Mouse (Mus musculus): Measurements from ENCODE around the gene Arhgap22. TPM values are rescaled to one million over a fixed set of nuclear protein-coding genes. Genes with fewer than 3 reads are reported as not detected.

The Arhgap22 gene
- polyA plus RNA-seq, 1 experiment from 2014 or later, result 4.1 TPM

GRCm38 (mm10) chr14:33248741-33249140, 34.9 kb downstream of the Arhgap22 start:
- Histone ChIP-seq H3K4me3 (replicated peaks) (no peak overlapping the region), H3K36me3 (no peaks in the 10 kb centered on the region), H3K27ac (no peak overlapping the region), H3K4me1 (peaks cover 15% of the 10 kb centered on the region), H3K9me3 (replicated peaks) (no peaks in the 10 kb centered on the region), H3K9ac (no peak overlapping the region), H3K4me2 (no peak overlapping the region), H3K27me3 (peaks cover 19% of the 10 kb centered on the region)
- ATAC-seq (replicated peaks; ENCODE audit: low FRiP score), result no peak
- 83% methylated on average over 5 of the region's 5 CpGs for WGBS

GRCm38 (mm10) chr14:33250215-33250939, 36.6 kb downstream of the Arhgap22 start:
- Histone ChIP-seq H3K9ac (no peak overlapping the region), H3K4me2 (peak overlapping the region; percentile 86)
- WGBS, result 1% methylated on average over 30 of the region's 30 CpGs

GRCm38 (mm10) chr14:33250956-33251745, 37.3 kb downstream of the Arhgap22 start:
- no peak overlapping the region for H3K9ac ChIP-seq
- WGBS, result 5% methylated on average over 13 of the region's 13 CpGs
- H3K4me1 ChIP-seq, result peaks cover 15% of the 10 kb centered on the region
- no peaks in the 10 kb centered on the region for H3K36me3 ChIP-seq
- peaks cover 19% of the 10 kb centered on the region for H3K27me3 ChIP-seq
- no peaks in the 10 kb centered on the region for H3K9me3 ChIP-seq (replicated peaks)
- peak overlapping the region; percentile 39 for H3K4me3 ChIP-seq (replicated peaks)
- H3K4me2 ChIP-seq, result peak overlapping the region; percentile 86
- no peak for ATAC-seq (replicated peaks; ENCODE audit: low FRiP score)
- no peak overlapping the region for H3K27ac ChIP-seq

More at GRCm38 (mm10) chr14:33250215-33250939, 36.6 kb downstream of the Arhgap22 start:
- Histone ChIP-seq H3K27me3 (peaks cover 19% of the 10 kb centered on the region), H3K36me3 (no peaks in the 10 kb centered on the region), H3K4me1 (peaks cover 15% of the 10 kb centered on the region), H3K4me3 (replicated peaks) (peak overlapping the region; percentile 39), H3K27ac (no peak overlapping the region), H3K9me3 (replicated peaks) (no peaks in the 10 kb centered on the region)
- peak; percentile 73 for ATAC-seq (replicated peaks; ENCODE audit: low FRiP score)

- Histone ChIP-seq H3K9ac (no peak overlapping the region), H3K4me2 (no peak overlapping the region), H3K27me3 (no peaks in the 10 kb centered on the region), H3K4me3 (replicated peaks) (no peak overlapping the region), H3K4me1 (peaks cover 6% of the 10 kb centered on the region; the same call in 1 of the 2 replicates), H3K36me3 (no peaks in the 10 kb centered on the region), H3K27ac (no peak overlapping the region), H3K9me3 (replicated peaks) (no peaks in the 10 kb centered on the region)
- 63% methylated on average over 5 of the region's 5 CpGs for WGBS
- no peak for ATAC-seq (replicated peaks; ENCODE audit: low FRiP score)
Observed at GRCm38 (mm10) chr14:33258256-33258655, 44.4 kb downstream of the Arhgap22 start.

- WGBS, result 93% methylated on average over 6 of the region's 6 CpGs
- no peak overlapping the region for H3K4me3 ChIP-seq (replicated peaks)
Observed at GRCm38 (mm10) chr14:33260131-33260530, 46.3 kb downstream of the Arhgap22 start.

GRCm38 (mm10) chr14:33264795-33265194, 51.0 kb downstream of the Arhgap22 start:
- no peak overlapping the region for H3K9ac ChIP-seq
- peaks cover 6% of the 10 kb centered on the region; the same call in 1 of the 2 replicates for H3K4me1 ChIP-seq
- WGBS, result 91% methylated on average over 13 of the region's 13 CpGs
- no peak overlapping the region for H3K27ac ChIP-seq
- no peaks in the 10 kb centered on the region for H3K27me3 ChIP-seq
- H3K36me3 ChIP-seq, result no peaks in the 10 kb centered on the region
- no peak for ATAC-seq (replicated peaks; ENCODE audit: low FRiP score)
- no peak overlapping the region for H3K4me3 ChIP-seq (replicated peaks)
- H3K4me2 ChIP-seq, result no peak overlapping the region
- 0 out of 2 replicates have a peak, but pooled peaks cover 7% of the 10 kb centered on the region for H3K9me3 ChIP-seq (replicated peaks)

More at GRCm38 (mm10) chr14:33260131-33260530, 46.3 kb downstream of the Arhgap22 start:
- H3K27ac ChIP-seq, result no peak overlapping the region
- H3K27me3 ChIP-seq, result no peaks in the 10 kb centered on the region
- no peak overlapping the region for H3K9ac ChIP-seq
- H3K36me3 ChIP-seq, result no peaks in the 10 kb centered on the region
- peaks cover 6% of the 10 kb centered on the region; the same call in 1 of the 2 replicates for H3K4me1 ChIP-seq
- no peak overlapping the region for H3K4me2 ChIP-seq
- ATAC-seq (replicated peaks; ENCODE audit: low FRiP score), result no peak
- H3K9me3 ChIP-seq (replicated peaks), result no peaks in the 10 kb centered on the region

GRCm38 (mm10) chr14:33276240-33276639, 62.4 kb downstream of the Arhgap22 start:
- Histone ChIP-seq H3K4me2 (no peak overlapping the region), H3K27me3 (no peaks in the 10 kb centered on the region), H3K36me3 (no peaks in the 10 kb centered on the region), H3K4me3 (replicated peaks) (no peak overlapping the region), H3K27ac (no peak overlapping the region), H3K9ac (no peak overlapping the region), H3K9me3 (replicated peaks) (no peaks in the 10 kb centered on the region), H3K4me1 (no peaks in the 10 kb centered on the region)
- no peak for ATAC-seq (replicated peaks; ENCODE audit: low FRiP score)
- WGBS, result 77% methylated on average over 2 of the region's 2 CpGs

- no peak overlapping the region for H3K4me2 ChIP-seq
- no peaks in the 10 kb centered on the region for H3K4me1 ChIP-seq
- no peak overlapping the region for H3K27ac ChIP-seq
- 80% methylated on average over 2 of the region's 2 CpGs for WGBS
- no peaks in the 10 kb centered on the region for H3K9me3 ChIP-seq (replicated peaks)
- H3K36me3 ChIP-seq, result no peaks in the 10 kb centered on the region
- ATAC-seq (replicated peaks; ENCODE audit: low FRiP score), result no peak
- no peak overlapping the region for H3K4me3 ChIP-seq (replicated peaks)
- no peak overlapping the region for H3K9ac ChIP-seq
- H3K27me3 ChIP-seq, result no peaks in the 10 kb centered on the region
Observed at GRCm38 (mm10) chr14:33278374-33278773, 64.5 kb downstream of the Arhgap22 start.

- Histone ChIP-seq H3K9ac (no peak overlapping the region), H3K27me3 (no peaks in the 10 kb centered on the region), H3K36me3 (no peaks in the 10 kb centered on the region), H3K4me1 (no peaks in the 10 kb centered on the region), H3K4me3 (replicated peaks) (no peak overlapping the region), H3K9me3 (replicated peaks) (no peaks in the 10 kb centered on the region), H3K27ac (no peak overlapping the region), H3K4me2 (no peak overlapping the region)
- WGBS, result 89% methylated on average over 2 of the region's 2 CpGs
- no peak for ATAC-seq (replicated peaks; ENCODE audit: low FRiP score)
Observed at GRCm38 (mm10) chr14:33280921-33281320, 67.1 kb downstream of the Arhgap22 start.

- Histone ChIP-seq H3K9me3 (replicated peaks) (no peaks in the 10 kb centered on the region), H3K4me3 (replicated peaks) (no peak overlapping the region), H3K4me2 (no peak overlapping the region), H3K27ac (no peak overlapping the region), H3K36me3 (no peaks in the 10 kb centered on the region), H3K27me3 (no peaks in the 10 kb centered on the region), H3K4me1 (no peaks in the 10 kb centered on the region), H3K9ac (no peak overlapping the region)
- 86% methylated on average over 4 of the region's 4 CpGs for WGBS
- ATAC-seq (replicated peaks; ENCODE audit: low FRiP score), result no peak
Observed at GRCm38 (mm10) chr14:33282447-33282846, 68.6 kb downstream of the Arhgap22 start.

- ATAC-seq (replicated peaks; ENCODE audit: low FRiP score), result no peak
Observed at GRCm38 (mm10) chr14:33287920-33288319, 74.1 kb downstream of the Arhgap22 start.

GRCm38 (mm10) chr14:33290038-33290437, 76.2 kb downstream of the Arhgap22 start:
- H3K4me2 ChIP-seq, result no peak overlapping the region
- H3K9me3 ChIP-seq (replicated peaks), result no peaks in the 10 kb centered on the region
- H3K27me3 ChIP-seq, result no peaks in the 10 kb centered on the region
- no peaks in the 10 kb centered on the region for H3K4me1 ChIP-seq
- H3K27ac ChIP-seq, result no peak overlapping the region
- H3K36me3 ChIP-seq, result no peaks in the 10 kb centered on the region
- 32% methylated on average over 9 of the region's 9 CpGs for WGBS
- H3K9ac ChIP-seq, result no peak overlapping the region
- H3K4me3 ChIP-seq (replicated peaks), result no peak overlapping the region
- no peak for ATAC-seq (replicated peaks; ENCODE audit: low FRiP score)

More at GRCm38 (mm10) chr14:33287920-33288319, 74.1 kb downstream of the Arhgap22 start:
- Histone ChIP-seq H3K4me1 (no peaks in the 10 kb centered on the region), H3K27ac (no peak overlapping the region), H3K36me3 (no peaks in the 10 kb centered on the region), H3K9ac (no peak overlapping the region), H3K27me3 (no peaks in the 10 kb centered on the region), H3K9me3 (replicated peaks) (no peaks in the 10 kb centered on the region), H3K4me3 (replicated peaks) (no peak overlapping the region), H3K4me2 (no peak overlapping the region)
- WGBS, result 82% methylated on average over 4 of the region's 4 CpGs
